Mouse (Mus musculus) stomach, embryonic 14.5 days (tissue): ENCODE measurements around the gene Lect2. TPM values are rescaled to one million over a fixed set of nuclear protein-coding genes. Genes with fewer than 3 reads are reported as not detected.

Experiments used
- ATAC-seq: fragments of 200-750 bp; cut with Nextera tagmentation; 2 replicates; pipeline ENCODE4 v1.8.0; 2017; ENCODE audit warnings: low read depth, moderate TSS enrichment; ENCODE audit not compliant: insufficient number of reproducible peaks, insufficient read depth, low FRiP score
- H3K27ac ChIP-seq: fragments of 300-500 bp; sonication (generic); 2 replicates; pipeline ENCODE4 v1.5.1; 2014; ENCODE audit warnings: mild to moderate bottlenecking, low read length, moderate library complexity, mixed read lengths
- H3K27me3 ChIP-seq: fragments of 300-500 bp; sonication (generic); 2 replicates; pipeline ENCODE4 v1.6.1; 2014; ENCODE audit warnings: low read length, control low read depth, mixed read lengths; ENCODE audit not compliant: control insufficient read depth, insufficient read depth
- H3K36me3 ChIP-seq: fragments of 300-500 bp; sonication (generic); 2 replicates; pipeline ENCODE4 v1.6.1; 2014; ENCODE audit warnings: mild to moderate bottlenecking, control low read depth, low read length, moderate library complexity, mixed read lengths; ENCODE audit not compliant: control insufficient read depth, insufficient read depth
- H3K4me1 ChIP-seq: fragments of 300-500 bp; sonication (generic); 2 replicates; pipeline ENCODE4 v1.6.1; 2014; ENCODE audit warnings: low read length, control low read depth, mixed read lengths; ENCODE audit not compliant: control insufficient read depth, insufficient read depth
- H3K4me2 ChIP-seq: fragments of 300-500 bp; sonication (generic); replicated peaks from 2 replicates; pipeline ENCODE4 v1.6.1; 2014; ENCODE audit warnings: low read depth, low read length, control low read depth
- H3K4me3 ChIP-seq: fragments of 300-500 bp; sonication (generic); 2 replicates; pipeline ENCODE4 v1.5.1; 2014; ENCODE audit warnings: low read depth, low read length, control low read depth
- H3K9ac ChIP-seq: fragments of 300-500 bp; sonication (generic); replicated peaks from 2 replicates; pipeline ENCODE4 v1.6.1; 2014; ENCODE audit warnings: low read depth, mild to moderate bottlenecking, control low read depth, low read length, moderate library complexity, mixed read lengths
- H3K9me3 ChIP-seq: fragments of 300-500 bp; sonication (generic); 2 replicates; pipeline ENCODE4 v1.6.1; 2016; ENCODE audit warnings: low read depth, low read length, control low read depth; ENCODE audit not compliant: control insufficient read depth
- WGBS: fragments of 180-500 bp; shearing (Covaris S2); extraction: QIAGEN DNeasy Blood & Tissue Kit; methylation state at CpG from one replicate; pipeline ENCODE4 v1.1.7; 2014; 5-methylcytosine and 5-hydroxymethylcytosine counted together
- polyA plus RNA-seq: library from polyadenylated mRNA; unstranded; fragments of >200 nt; fragmentation: Nextera tagmentation; extraction: Ambion mirVana; gene quantifications from 2 replicates; pipeline ENCODE4 v1.2.1, GENCODE M21; 2014

The Lect2 gene
- polyA plus RNA-seq, 1 experiment from 2014 or later, result not detected

DNA sequence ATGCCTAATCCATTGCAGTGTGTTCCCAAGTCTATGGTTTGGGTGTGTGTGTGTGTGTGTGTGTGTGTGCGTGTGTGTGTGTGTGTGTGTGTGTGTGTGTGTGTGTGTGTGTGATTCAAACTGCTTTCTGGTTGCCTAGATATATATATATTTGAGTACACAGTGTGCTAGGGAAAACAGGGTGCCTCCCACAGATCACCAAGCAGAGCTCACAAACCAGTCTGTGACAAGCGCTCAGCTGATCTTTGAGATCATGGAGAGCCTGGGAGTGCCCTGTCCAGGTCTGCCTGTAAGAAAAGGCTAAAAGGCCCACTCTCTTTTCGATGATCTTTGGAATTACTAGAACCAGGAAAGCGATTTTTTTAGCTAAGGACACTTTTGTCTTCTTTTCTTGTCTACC, 26.8 kb upstream of the Lect2 start:
- Histone ChIP-seq H3K27ac (peak overlapping the region; percentile 93; the same call in 1 of the 2 replicates), H3K4me2 (no peak overlapping the region), H3K4me3 (no peak overlapping the region), H3K4me1 (peaks cover 15% of the 10 kb centered on the region; the same call in 1 of the 2 replicates), H3K36me3 (no peaks in the 10 kb centered on the region), H3K27me3 (no peaks in the 10 kb centered on the region), H3K9ac (no peak overlapping the region), H3K9me3 (no peaks in the 10 kb centered on the region)
- WGBS, result 76% methylated on average over 4 of the region's 4 CpGs
- no peak for ATAC-seq

DNA sequence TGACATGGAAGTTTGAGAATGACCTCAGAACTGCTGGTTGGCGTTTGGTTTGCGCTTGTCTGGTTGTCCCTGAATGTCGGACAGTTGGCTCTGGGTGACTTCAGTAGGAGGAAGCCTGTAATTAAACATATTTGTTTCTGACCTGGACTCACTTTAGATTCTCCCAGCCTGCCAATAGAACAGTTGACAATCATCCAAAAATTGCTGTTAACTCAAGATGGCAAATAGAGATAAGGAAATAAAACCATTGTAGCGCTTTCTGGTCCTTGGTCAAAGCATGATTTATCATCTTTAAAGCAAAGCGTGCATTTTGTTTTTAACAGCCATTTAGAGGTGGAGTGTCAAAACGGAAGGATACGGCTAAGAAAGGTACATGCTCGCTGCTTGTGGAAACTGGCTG, 23.3 kb upstream of the Lect2 start:
- Histone ChIP-seq H3K4me1 (peaks cover 16% of the 10 kb centered on the region; the same call in 1 of the 2 replicates), H3K27me3 (no peaks in the 10 kb centered on the region), H3K36me3 (no peaks in the 10 kb centered on the region), H3K4me3 (no peak overlapping the region), H3K9ac (no peak overlapping the region), H3K27ac (no peak overlapping the region), H3K9me3 (no peaks in the 10 kb centered on the region), H3K4me2 (no peak overlapping the region)
- no peak for ATAC-seq
- WGBS, result 63% methylated on average over 8 of the region's 8 CpGs

DNA sequence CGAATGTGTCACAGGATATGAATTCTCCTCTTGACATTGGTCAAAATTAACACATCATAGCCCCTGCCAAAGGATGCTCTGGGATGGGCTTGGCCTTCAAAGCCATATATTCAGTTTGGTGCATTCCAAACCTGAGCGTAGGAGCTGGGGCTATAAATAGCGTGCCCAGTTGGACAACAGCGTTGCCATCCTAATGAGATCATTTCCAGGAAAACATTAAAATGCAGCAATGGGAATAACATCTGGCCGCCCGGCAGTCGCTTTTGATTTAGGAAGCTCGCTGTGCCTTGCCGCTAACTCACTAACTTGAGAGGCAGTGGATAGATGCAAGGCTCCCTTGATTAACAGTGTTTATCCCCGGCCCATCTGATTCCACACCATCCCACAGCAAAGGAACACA, 18.0 kb upstream of the Lect2 start:
- WGBS, result 65% methylated on average over 10 of the region's 10 CpGs
- ATAC-seq, result no peak

DNA sequence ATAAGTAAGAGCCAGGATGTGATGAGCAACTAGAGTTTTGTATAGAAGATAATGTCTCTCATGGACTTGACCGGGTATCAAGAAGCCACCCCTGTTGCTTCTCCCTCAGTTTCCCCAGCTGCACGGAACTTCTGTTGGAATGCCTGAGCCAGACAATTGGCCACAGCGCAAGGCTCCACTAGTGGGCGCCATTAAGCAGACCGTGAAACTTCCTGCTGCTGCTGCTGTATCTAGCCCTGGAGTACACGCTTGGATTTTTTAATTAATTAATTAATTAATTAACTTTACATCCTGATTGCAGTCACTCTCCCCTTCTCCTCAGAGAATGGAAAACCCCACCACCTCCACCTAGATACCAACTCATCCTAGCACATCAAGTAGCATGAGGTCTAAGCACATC, 14.8 kb upstream of the Lect2 start:
- 37% methylated on average over 6 of the region's 6 CpGs for WGBS

More for the DNA sequence above, 18.0 kb upstream of the Lect2 start:
- Histone ChIP-seq H3K4me2 (no peak overlapping the region), H3K36me3 (no peaks in the 10 kb centered on the region), H3K9ac (no peak overlapping the region), H3K27me3 (no peaks in the 10 kb centered on the region), H3K27ac (0 out of 2 replicates have a peak overlapping the region, but pooled peaks have one; percentile 10), H3K4me1 (0 out of 2 replicates have a peak, but pooled peaks cover 3% of the 10 kb centered on the region), H3K4me3 (no peak overlapping the region), H3K9me3 (no peaks in the 10 kb centered on the region)

DNA sequence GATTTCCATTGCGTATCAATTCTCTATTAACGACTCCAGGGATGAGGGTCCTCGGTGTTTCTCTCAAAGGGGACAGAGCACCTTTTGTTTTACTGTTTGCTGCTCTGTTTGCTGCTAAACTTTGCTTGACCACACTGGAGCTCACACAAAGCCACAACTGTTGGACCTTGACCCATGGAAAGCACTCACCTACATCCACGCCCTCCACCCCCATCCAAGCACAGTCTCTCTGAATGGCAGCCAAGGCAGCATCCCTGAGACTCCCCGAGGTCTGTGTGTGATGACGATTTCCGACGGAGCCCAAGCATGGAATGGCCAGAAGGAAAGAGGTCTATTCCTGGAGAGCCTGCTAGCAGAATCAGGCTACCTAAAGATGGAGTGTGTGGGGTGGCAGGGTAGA, 12.8 kb upstream of the Lect2 start:
- no peaks in the 10 kb centered on the region for H3K9me3 ChIP-seq
- no peak overlapping the region for H3K4me2 ChIP-seq
- H3K36me3 ChIP-seq, result no peaks in the 10 kb centered on the region
- 75% methylated on average over 8 of the region's 8 CpGs for WGBS
- H3K27ac ChIP-seq, result no peak overlapping the region
- H3K4me1 ChIP-seq, result no peaks in the 10 kb centered on the region
- ATAC-seq, result no peak
- H3K4me3 ChIP-seq, result no peak overlapping the region
- H3K9ac ChIP-seq, result no peak overlapping the region
- H3K27me3 ChIP-seq, result no peaks in the 10 kb centered on the region

More for the DNA sequence above, 14.8 kb upstream of the Lect2 start:
- Histone ChIP-seq H3K9ac (no peak overlapping the region), H3K4me1 (0 out of 2 replicates have a peak, but pooled peaks cover 3% of the 10 kb centered on the region), H3K36me3 (no peaks in the 10 kb centered on the region), H3K4me2 (no peak overlapping the region), H3K27me3 (no peaks in the 10 kb centered on the region), H3K4me3 (no peak overlapping the region), H3K9me3 (no peaks in the 10 kb centered on the region), H3K27ac (no peak overlapping the region)
- ATAC-seq, result no peak

DNA sequence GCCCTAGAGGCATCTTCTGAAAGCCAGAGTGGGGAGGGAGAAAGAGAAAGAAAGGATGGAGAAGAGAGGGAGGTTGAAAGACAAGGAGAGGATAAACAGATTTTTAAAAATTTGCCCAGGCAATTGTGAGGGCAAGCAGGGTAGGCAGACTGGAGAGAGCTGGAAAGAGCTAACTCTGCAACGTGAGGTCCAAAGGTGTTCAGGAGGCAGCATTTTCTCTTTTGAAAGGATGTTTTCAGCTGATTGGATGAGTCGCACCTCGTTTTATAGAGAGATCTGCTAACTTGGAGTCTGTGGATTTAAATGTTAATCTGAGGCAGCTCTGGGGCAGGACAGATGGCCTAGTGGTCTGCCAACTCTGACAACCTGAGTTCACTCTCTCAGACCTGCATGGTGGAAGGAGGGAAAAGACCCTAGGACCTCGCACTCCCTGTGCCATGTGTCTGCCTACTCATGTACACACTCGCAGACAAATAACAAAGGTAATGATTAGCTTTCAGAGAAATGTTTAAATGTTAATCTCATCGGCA, 11.6 kb upstream of the Lect2 start:
- WGBS, result 78% methylated on average over 6 of the region's 6 CpGs
- no peak overlapping the region for H3K9ac ChIP-seq
- no peaks in the 10 kb centered on the region for H3K36me3 ChIP-seq
- H3K4me3 ChIP-seq, result no peak overlapping the region
- no peak overlapping the region for H3K4me2 ChIP-seq
- H3K27ac ChIP-seq, result no peak overlapping the region
- no peak for ATAC-seq
- no peaks in the 10 kb centered on the region for H3K9me3 ChIP-seq
- H3K27me3 ChIP-seq, result no peaks in the 10 kb centered on the region
- no peaks in the 10 kb centered on the region for H3K4me1 ChIP-seq

DNA sequence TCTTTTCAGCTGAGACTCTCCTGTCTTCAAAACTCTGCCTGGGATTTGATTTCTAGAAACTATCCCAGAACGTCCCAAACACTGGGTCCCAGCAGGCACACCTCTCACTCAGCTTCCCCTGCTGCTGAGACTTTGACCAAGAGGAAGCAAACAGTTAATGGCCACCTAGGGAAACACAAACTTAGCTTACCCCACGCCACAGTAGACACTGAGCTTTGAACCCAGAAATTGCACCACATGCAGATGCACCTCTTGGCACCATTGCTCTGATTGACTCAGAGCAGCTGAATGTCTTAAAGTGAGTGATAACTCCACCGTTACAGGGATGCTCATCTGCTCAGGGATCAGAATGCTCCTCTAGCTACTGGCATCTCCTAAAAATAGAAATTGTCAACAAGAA, 10.5 kb upstream of the Lect2 start:
- Histone ChIP-seq H3K36me3 (no peaks in the 10 kb centered on the region), H3K4me1 (no peaks in the 10 kb centered on the region), H3K27ac (no peak overlapping the region), H3K4me3 (no peak overlapping the region), H3K9ac (no peak overlapping the region), H3K4me2 (no peak overlapping the region), H3K9me3 (no peaks in the 10 kb centered on the region), H3K27me3 (no peaks in the 10 kb centered on the region)
- 58% methylated on average over 3 of the region's 3 CpGs for WGBS
- ATAC-seq, result no peak

DNA sequence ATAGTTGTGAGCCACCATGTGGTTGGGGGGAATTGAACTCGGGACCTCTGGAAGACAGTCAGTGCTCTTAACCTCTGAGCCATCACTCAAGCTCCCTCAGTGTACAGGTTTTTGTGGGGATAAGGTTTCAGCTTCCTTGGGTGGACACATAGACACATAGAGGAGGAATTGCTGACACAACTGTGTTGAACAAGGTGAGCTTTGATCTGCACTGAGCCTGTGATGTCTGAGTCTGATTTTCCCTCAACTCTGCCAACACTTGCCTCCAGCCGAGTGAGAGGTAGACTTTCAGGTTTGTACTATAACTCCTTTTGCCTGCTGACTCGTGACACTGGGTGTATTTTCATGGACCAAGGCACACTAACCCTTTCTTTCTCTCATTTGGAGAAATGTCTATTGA, 8.4 kb upstream of the Lect2 start:
- 79% methylated on average over 3 of the region's 3 CpGs for WGBS
- Histone ChIP-seq H3K27ac (no peak overlapping the region), H3K4me3 (no peak overlapping the region), H3K4me2 (no peak overlapping the region), H3K27me3 (no peaks in the 10 kb centered on the region), H3K4me1 (no peaks in the 10 kb centered on the region), H3K36me3 (no peaks in the 10 kb centered on the region), H3K9me3 (no peaks in the 10 kb centered on the region), H3K9ac (no peak overlapping the region)
- no peak for ATAC-seq

DNA sequence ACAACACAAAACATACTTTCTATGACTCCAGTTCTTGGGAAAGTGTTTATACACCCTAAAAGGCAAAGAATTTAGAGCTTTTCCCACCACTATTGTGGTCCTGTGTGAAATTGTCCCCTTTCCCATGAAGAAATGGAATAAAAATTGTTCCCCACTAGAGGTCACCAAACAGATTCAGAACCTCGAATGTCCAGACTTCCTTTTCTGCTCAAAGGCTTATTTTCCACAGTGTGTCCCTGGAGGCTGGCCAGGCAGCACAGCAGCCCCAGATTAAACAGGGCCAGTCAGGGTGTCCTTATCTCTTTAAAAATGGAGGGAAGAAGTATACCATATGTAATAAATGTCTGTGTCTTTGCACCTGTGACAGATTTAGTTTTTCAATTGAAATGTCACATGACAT, 7.7 kb upstream of the Lect2 start:
- Histone ChIP-seq H3K4me1 (no peaks in the 10 kb centered on the region), H3K27ac (no peak overlapping the region), H3K4me3 (no peak overlapping the region), H3K9me3 (no peaks in the 10 kb centered on the region), H3K4me2 (no peak overlapping the region), H3K9ac (no peak overlapping the region), H3K36me3 (no peaks in the 10 kb centered on the region), H3K27me3 (no peaks in the 10 kb centered on the region)
- 0% methylated on average over 1 of the region's 1 CpGs for WGBS
- ATAC-seq, result no peak
